Mouse (Mus musculus) cortical plate, adult 2 months (tissue): ENCODE data around the gene Kcnt2.

ENCODE experiments used
- CTCF ChIP-seq: fragments of 200-500 bp; IDR thresholded peaks from 2 replicates; pipeline ENCODE4 v1.5.1; 2011; ENCODE audit warnings: mild to moderate bottlenecking, control low read depth, low read length; ENCODE audit not compliant: insufficient read depth; ENCODE audit errors: extremely low read depth
- POLR2A ChIP-seq: fragments of 200-500 bp; IDR thresholded peaks from 2 replicates; pipeline ENCODE4 v1.6.1; 2011; ENCODE audit warnings: mild to moderate bottlenecking, low read length, control low read depth; ENCODE audit not compliant: insufficient read depth; ENCODE audit errors: extremely low read depth

DNA sequence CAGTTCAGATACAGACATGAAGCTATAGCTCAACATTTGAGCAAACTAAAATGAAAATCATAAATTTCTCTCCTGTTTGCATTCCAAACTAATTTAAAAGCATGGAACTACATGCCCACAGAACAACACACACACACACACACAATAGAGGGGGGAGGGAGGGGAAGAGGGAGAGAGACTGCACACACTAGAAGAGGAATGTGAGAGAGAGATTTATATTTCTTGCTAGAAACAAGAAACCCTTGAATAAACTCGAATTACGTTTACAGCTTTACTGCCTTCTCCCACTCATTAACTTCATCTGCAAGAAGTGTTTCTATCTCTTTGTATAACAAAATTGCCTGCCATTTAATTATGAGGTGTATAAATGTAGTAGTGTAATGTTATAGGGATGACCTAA is 209.9 kb downstream of the Kcnt2 start:
- TF ChIP-seq CTCF (no peak), POLR2A (no peak)
